ENCODE assay signal across 24 mouse cellular contexts in genomic region chr7:130386308-130386707, GRCm38 (mm10).
DNase-seq lines count a peak whose midpoint lies in the region; ATAC-seq and TF ChIP-seq lines count a peak whose summit lies in the region.
"Had no signal": no experiment of that assay in that cellular context is flagged by ENCODE, and none has a peak within 500 bp of the region (broad histone marks: within the 10 kb centered on the region; RNA-seq: fewer than 3 reads in every experiment).

No protein-coding gene starts in this region.

- H3K4me1 ChIP-seq in forebrain, embryonic 10.5 days = peaks cover 29% of the 10 kb centered on the region
- H3K4me1 ChIP-seq in forebrain, postnatal 0 days (ENCODE audit: insufficient read depth) = peaks cover 5% of the 10 kb centered on the region; the same call in 1 of the 2 replicates
- H3K4me1 ChIP-seq in midbrain, embryonic 11.5 days (ENCODE audit: control insufficient read depth, insufficient read depth, low read length) = peaks cover 14% of the 10 kb centered on the region
- peaks cover 25% of the 10 kb centered on the region for H3K4me1 ChIP-seq in midbrain, embryonic 13.5 days (replicated peaks)
- H3K4me1 ChIP-seq in hindbrain, embryonic 13.5 days (replicated peaks) = peaks cover 20% of the 10 kb centered on the region
- peaks cover 17% of the 10 kb centered on the region for H3K4me1 ChIP-seq in midbrain, embryonic 15.5 days
- H3K4me1 ChIP-seq: heart, embryonic 13.5 days had no signal

- no peak for DNase-seq in forebrain, embryonic 10.5 days (ENCODE audit: extremely low spot score, low spot score)
- no peak for DNase-seq in forebrain, postnatal 0 days
- DNase-seq in midbrain, embryonic 11.5 days (ENCODE audit: low spot score, missing footprints) = no peak
- no peak for DNase-seq in adrenal gland, adult (ENCODE audit: inconsistent age in 2 of 2, low spot score in 1 of 2)
- DNase-seq: adrenal gland, postnatal 25 days; cerebellum, adult 11-12 months; cerebellum, postnatal 25 days; embryo, embryonic 11 days; heart, adult 18-20 months; heart, postnatal 36 days; liver; liver, postnatal 0 days; lung, postnatal 14 days; retina, postnatal 1 day; thymus, postnatal 14 days had no signal

- H3K4me3 ChIP-seq in forebrain, embryonic 10.5 days = no peak overlapping the region
- H3K4me3 ChIP-seq in forebrain, postnatal 0 days (ENCODE audit: low read depth, low read length) = no peak overlapping the region
- no peak overlapping the region for H3K4me3 ChIP-seq in midbrain, embryonic 11.5 days (ENCODE audit: low read depth, low read length)
- no peak overlapping the region for H3K4me3 ChIP-seq in midbrain, embryonic 13.5 days (replicated peaks)
- no peak overlapping the region for H3K4me3 ChIP-seq in hindbrain, embryonic 13.5 days
- H3K4me3 ChIP-seq in midbrain, embryonic 15.5 days = no peak overlapping the region
- H3K4me3 ChIP-seq: heart, embryonic 13.5 days had no signal

- no peak overlapping the region for H3K4me2 ChIP-seq in forebrain, postnatal 0 days (ENCODE audit: low read depth)
- no peak overlapping the region for H3K4me2 ChIP-seq in midbrain, embryonic 11.5 days
- H3K4me2 ChIP-seq in midbrain, embryonic 13.5 days (replicated peaks) = no peak overlapping the region
- H3K4me2 ChIP-seq in hindbrain, embryonic 13.5 days = no peak overlapping the region
- H3K4me2 ChIP-seq in midbrain, embryonic 15.5 days = no peak overlapping the region
- H3K4me2 ChIP-seq: heart, embryonic 13.5 days had no signal

- no peak for ATAC-seq in forebrain, postnatal 0 days
- no peak for ATAC-seq in midbrain, embryonic 11.5 days (ENCODE audit: low FRiP score)
- no peak for ATAC-seq in midbrain, embryonic 13.5 days
- no peak for ATAC-seq in hindbrain, embryonic 13.5 days (ENCODE audit: low FRiP score)
- ATAC-seq in midbrain, embryonic 15.5 days (replicated peaks) = no peak
- ATAC-seq in megakaryocyte, adult 5-6 weeks (ENCODE audit: poor library complexity, severe bottlenecking) = no peak
- ATAC-seq: activated CD4-positive, CD25-positive, alpha-beta regulatory T cell, adult 4 months; CD4-positive, CD25-positive, alpha-beta regulatory T cell, adult 4 months; intestine, postnatal 0 days; liver, postnatal 0 days had no signal

- 0 out of 2 replicates have a peak, but pooled peaks cover 5% of the 10 kb centered on the region for H3K9me3 ChIP-seq in forebrain, embryonic 10.5 days
- H3K9me3 ChIP-seq in forebrain, postnatal 0 days (ENCODE audit: low read length) = 0 out of 2 replicates have a peak, but pooled peaks cover 3% of the 10 kb centered on the region
- no peaks in the 10 kb centered on the region for H3K9me3 ChIP-seq in midbrain, embryonic 11.5 days (ENCODE audit: control insufficient read depth, low read length)
- H3K9me3 ChIP-seq in midbrain, embryonic 13.5 days = no peaks in the 10 kb centered on the region
- H3K9me3 ChIP-seq in hindbrain, embryonic 13.5 days = no peaks in the 10 kb centered on the region
- H3K9me3 ChIP-seq in midbrain, embryonic 15.5 days = no peaks in the 10 kb centered on the region
- H3K9me3 ChIP-seq: heart, embryonic 13.5 days had no signal

- peaks cover 4% of the 10 kb centered on the region for H3K27me3 ChIP-seq in forebrain, embryonic 10.5 days (ENCODE audit: poor library complexity, severe bottlenecking)
- no peaks in the 10 kb centered on the region for H3K27me3 ChIP-seq in forebrain, postnatal 0 days (ENCODE audit: insufficient read depth, low read length)
- H3K27me3 ChIP-seq in midbrain, embryonic 11.5 days (ENCODE audit: control insufficient read depth, insufficient read depth, low read length) = no peaks in the 10 kb centered on the region
- H3K27me3 ChIP-seq in midbrain, embryonic 13.5 days = peaks cover 32% of the 10 kb centered on the region
- H3K27me3 ChIP-seq in hindbrain, embryonic 13.5 days = no peaks in the 10 kb centered on the region
- no peaks in the 10 kb centered on the region; the same call in 1 of the 2 replicates for H3K27me3 ChIP-seq in midbrain, embryonic 15.5 days (replicated peaks)
- H3K27me3 ChIP-seq: heart, embryonic 13.5 days had no signal

- 80% methylated on average over 3 of the region's 3 CpGs for WGBS in forebrain, embryonic 10.5 days
- 12% methylated on average over 3 of the region's 3 CpGs for WGBS in forebrain, postnatal 0 days
- WGBS in midbrain, embryonic 11.5 days = 41% methylated on average over 3 of the region's 3 CpGs
- WGBS in midbrain, embryonic 13.5 days = 14% methylated on average over 3 of the region's 3 CpGs
- 24% methylated on average over 3 of the region's 3 CpGs for WGBS in hindbrain, embryonic 13.5 days
- WGBS in midbrain, embryonic 15.5 days = 12% methylated on average over 3 of the region's 3 CpGs

- no peak for TF ChIP-seq CTCF in forebrain, postnatal 0 days (IDR thresholded peaks at IDR 0.05; ENCODE audit: low read depth)

- no peak overlapping the region for H3K9ac ChIP-seq in forebrain, postnatal 0 days
- no peak overlapping the region for H3K9ac ChIP-seq in midbrain, embryonic 11.5 days (ENCODE audit: low read length)
- H3K9ac ChIP-seq in midbrain, embryonic 13.5 days (replicated peaks) = no peak overlapping the region
- no peak overlapping the region for H3K9ac ChIP-seq in hindbrain, embryonic 13.5 days
- H3K9ac ChIP-seq in midbrain, embryonic 15.5 days = no peak overlapping the region
- H3K9ac ChIP-seq: heart, embryonic 13.5 days; liver, postnatal 0 days had no signal

- peak overlapping the region; percentile 51; the same call in 1 of the 2 replicates for H3K27ac ChIP-seq in forebrain, embryonic 10.5 days
- H3K27ac ChIP-seq in forebrain, postnatal 0 days (ENCODE audit: low read depth, low read length) = no peak overlapping the region
- peak overlapping the region; percentile 8; the same call in 1 of the 2 replicates for H3K27ac ChIP-seq in midbrain, embryonic 11.5 days (ENCODE audit: low read depth, low read length)
- H3K27ac ChIP-seq in midbrain, embryonic 13.5 days = no peak overlapping the region
- H3K27ac ChIP-seq in hindbrain, embryonic 13.5 days = 0 out of 2 replicates have a peak overlapping the region, but pooled peaks have one; percentile 36
- 0 out of 2 replicates have a peak overlapping the region, but pooled peaks have one; percentile 45 for H3K27ac ChIP-seq in midbrain, embryonic 15.5 days
- H3K27ac ChIP-seq: heart, embryonic 13.5 days; kidney, postnatal 0 days had no signal

- H3K36me3 ChIP-seq in forebrain, embryonic 10.5 days (replicated peaks) = peaks cover 19% of the 10 kb centered on the region
- peaks cover 6% of the 10 kb centered on the region; the same call in 1 of the 2 replicates for H3K36me3 ChIP-seq in forebrain, postnatal 0 days (ENCODE audit: insufficient read depth)
- peaks cover 2% of the 10 kb centered on the region; the same call in 1 of the 2 replicates for H3K36me3 ChIP-seq in midbrain, embryonic 11.5 days (ENCODE audit: control insufficient read depth, insufficient read depth, low read length)
- peaks cover 8% of the 10 kb centered on the region; the same call in 1 of the 2 replicates for H3K36me3 ChIP-seq in midbrain, embryonic 13.5 days
- H3K36me3 ChIP-seq in hindbrain, embryonic 13.5 days = peaks cover 16% of the 10 kb centered on the region
- no peaks in the 10 kb centered on the region for H3K36me3 ChIP-seq in midbrain, embryonic 15.5 days (replicated peaks)

Comparison
In these comparisons a context has a peak if more than half of its experiments do, and no peak if none do; other contexts are left out.
1. H3K27ac ChIP-seq: peak in forebrain, embryonic 10.5 days (single experiment), midbrain, embryonic 11.5 days (single experiment), hindbrain, embryonic 13.5 days (single experiment) and midbrain, embryonic 15.5 days (single experiment); none in forebrain, postnatal 0 days (single experiment) and midbrain, embryonic 13.5 days (single experiment).